Mouse (Mus musculus) testis, postnatal 14 days (tissue): ENCODE measurements around the gene Ssmem1.

Source experiments
- DNase-seq: peaks from one replicate; pipeline ENCODE4 v3.0.0; 2021; ENCODE audit warnings: low spot score

Gene Ssmem1

DNA sequence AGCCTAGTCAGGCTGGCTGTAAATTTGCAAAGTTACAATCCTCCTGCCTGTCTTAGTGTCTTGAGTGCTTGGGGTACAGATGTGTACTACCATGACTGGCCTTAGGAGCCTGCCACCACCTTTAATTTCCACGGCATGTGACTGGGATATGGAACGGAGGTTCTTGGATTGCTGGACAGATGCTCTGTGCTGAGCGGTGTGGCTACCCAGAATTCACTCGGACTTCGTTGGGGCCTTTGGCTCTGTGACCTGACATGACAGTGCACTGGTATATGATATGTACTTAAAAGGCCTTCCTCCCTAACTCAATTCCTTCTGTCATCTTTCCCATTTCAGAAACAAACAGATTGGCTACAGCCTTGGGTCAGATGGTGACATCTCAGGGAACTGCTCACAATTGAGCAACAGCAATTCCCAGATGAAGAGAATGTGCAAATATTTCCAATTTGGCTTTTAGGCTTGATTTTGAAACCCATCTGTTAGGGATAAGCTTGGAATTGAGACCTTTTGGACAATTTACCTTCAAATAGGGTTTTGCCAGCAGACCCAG lies 45.0 kb downstream of the Ssmem1 start:
- no peak for DNase-seq

DNA sequence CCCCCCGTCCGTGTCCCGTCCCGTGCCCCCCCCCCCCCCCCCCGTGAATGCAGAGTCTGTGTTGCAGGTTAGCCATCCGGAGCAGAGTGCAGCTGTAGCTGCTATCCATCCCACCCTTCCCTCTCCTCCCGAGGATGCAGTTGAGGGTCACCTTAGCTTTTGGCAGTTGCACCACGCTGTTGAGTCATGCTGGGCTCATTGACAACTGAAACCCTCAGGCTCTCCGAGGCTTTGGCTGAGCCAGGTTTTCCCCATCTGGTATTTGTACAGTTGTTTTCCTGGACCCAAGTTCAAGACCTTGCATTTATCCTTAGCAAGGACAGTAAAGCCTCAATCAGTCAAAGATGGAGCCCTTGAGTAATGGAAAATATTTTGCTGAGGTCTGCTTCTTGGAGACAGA lies 46.4 kb downstream of the Ssmem1 start:
- DNase-seq: no peak

DNA sequence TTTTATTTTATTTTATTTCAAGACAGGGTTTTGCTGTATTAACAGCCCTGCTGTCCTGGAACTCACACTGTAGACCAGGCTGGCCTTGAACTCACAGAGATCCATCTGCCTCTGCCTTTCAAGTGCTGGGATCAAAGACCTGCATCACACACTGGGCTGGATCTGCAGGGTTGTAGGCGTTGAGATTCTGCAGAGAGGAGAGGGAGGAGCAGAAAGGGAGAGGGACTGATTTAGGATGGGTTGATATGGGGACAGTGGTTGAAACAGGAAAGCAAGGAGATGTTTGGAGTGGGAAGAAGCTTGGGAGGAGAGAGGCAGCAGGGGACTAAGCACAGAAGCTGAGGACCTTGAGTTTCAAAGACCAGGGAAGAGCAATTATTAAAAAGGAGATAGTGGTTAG lies 50.1 kb downstream of the Ssmem1 start:
- no peak for DNase-seq

- no peak for DNase-seq
Observed at GRCm38 (mm10) chr6:30562132-30562531, 52.5 kb downstream of the Ssmem1 start.

- DNase-seq: no peak
Observed at GRCm38 (mm10) chr6:30563575-30563974, 53.9 kb downstream of the Ssmem1 start.

GRCm38 (mm10) chr6:30564051-30564450 lies 54.4 kb downstream of the Ssmem1 start:
- no peak for DNase-seq

DNA sequence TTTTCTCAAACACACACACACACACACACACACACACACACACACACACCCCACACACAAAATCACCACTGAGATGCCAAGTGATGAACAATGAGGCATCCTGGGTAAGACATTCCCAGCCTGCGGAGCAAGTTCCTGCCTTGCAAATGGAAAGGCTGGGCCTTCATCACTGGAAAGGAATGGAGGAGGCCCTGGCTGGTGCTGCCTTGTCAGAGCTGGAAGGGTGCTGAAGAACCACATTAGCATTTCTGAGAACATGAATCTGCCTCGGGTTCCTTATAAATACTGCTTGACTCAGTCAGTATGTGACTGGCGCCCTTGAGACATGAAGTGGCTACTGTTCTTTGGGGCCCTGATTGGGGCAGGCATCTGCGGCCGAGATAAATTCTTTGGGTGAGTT lies 58.4 kb downstream of the Ssmem1 start, which contains the start of gene Cpa4:
Gene Cpa4 (plus strand): TSS at position 301 of the 400 bp plus-strand sequence.
- no peak for DNase-seq

DNA sequence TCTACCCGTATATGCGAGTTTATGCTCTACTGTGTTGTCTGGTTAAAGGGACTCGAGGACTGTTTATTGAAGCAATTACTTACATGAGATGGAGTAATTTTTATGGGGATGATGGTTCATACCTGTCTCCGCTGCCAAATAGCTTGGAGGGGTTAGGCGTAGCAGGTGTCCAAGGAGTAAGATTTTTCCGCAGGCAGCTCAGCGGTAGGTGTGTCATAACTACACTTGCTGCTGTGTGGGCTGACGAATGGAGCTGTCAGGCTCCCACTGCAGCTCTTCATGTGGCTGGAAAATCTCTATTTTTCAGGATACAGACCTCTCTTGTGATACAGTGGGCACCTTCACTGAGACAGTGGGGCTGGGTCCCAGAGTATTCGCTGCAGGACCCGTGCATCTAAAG lies 59.7 kb downstream of the Ssmem1 start:
- no peak for DNase-seq
